16 mouse cellular contexts compared by ENCODE assay signal in genomic region chr11:114514126-114514525, GRCm38 (mm10).
"Had no signal": no experiment of that assay in that cellular context is flagged by ENCODE, and none has a peak within 500 bp of the region (broad histone marks: within the 10 kb centered on the region; RNA-seq: fewer than 3 reads in every experiment).

No protein-coding gene starts in this region.

- ATAC-seq: liver, embryonic 12.5 days had no signal

- H3K27ac ChIP-seq: kidney, postnatal 0 days; limb, embryonic 10.5 days; limb, embryonic 13.5 days; liver, embryonic 12.5 days; liver, embryonic 15.5 days; lung, embryonic 15.5 days; stomach, postnatal 0 days had no signal

- DNase-seq: liver; lung, adult 18-20 months; lung, postnatal 10 days; lung, postnatal 36 days; right cerebral cortex, adult 18-20 months; right cerebral cortex, postnatal 14 days; right cerebral cortex, postnatal 4 days; thymus, adult 2 months; thymus, postnatal 14 days had no signal

- H3K4me3 ChIP-seq: limb, embryonic 10.5 days; limb, embryonic 13.5 days; liver, embryonic 12.5 days; liver, embryonic 15.5 days; lung, embryonic 15.5 days had no signal
